Mouse (Mus musculus): ENCODE results near the gene Ext2. TPM values are rescaled to one million over a fixed set of nuclear protein-coding genes. Genes with fewer than 3 reads are reported as not detected.
A peak's percentile ranks its signal among the peaks of the same experiment; 100 is the strongest.

Ext2 gene
- polyA plus RNA-seq, 1 experiment from 2014 or later, result 126 TPM

- 78% methylated on average over 4 of the region's 4 CpGs for WGBS
Measured at GRCm38 (mm10) chr2:93749709-93750108, 72.7 kb downstream of the Ext2 start.

GRCm38 (mm10) chr2:93747538-93748126, 74.7 kb downstream of the Ext2 start:
- H3K9me3 ChIP-seq (ENCODE audit: low read length), result no peaks in the 10 kb centered on the region
- WGBS, result 89% methylated on average over 5 of the region's 5 CpGs
- no peaks in the 10 kb centered on the region for H3K36me3 ChIP-seq (ENCODE audit: insufficient read depth, low read length)
- peaks cover 20% of the 10 kb centered on the region for H3K4me1 ChIP-seq (ENCODE audit: insufficient read depth, low read length)
- no peaks in the 10 kb centered on the region for H3K27me3 ChIP-seq (ENCODE audit: insufficient read depth, low read length)
- peak; percentile 46; the same call in 1 of the 2 replicates for ATAC-seq (ENCODE audit: low FRiP score, low TSS enrichment)
- no peak overlapping the region for H3K4me2 ChIP-seq (replicated peaks; ENCODE audit: low read depth, low read length)
- no peak overlapping the region for H3K27ac ChIP-seq (ENCODE audit: low read length)
- no peak overlapping the region for H3K4me3 ChIP-seq (ENCODE audit: low read length)
- H3K9ac ChIP-seq (replicated peaks; ENCODE audit: low read length), result no peak overlapping the region

More at GRCm38 (mm10) chr2:93749709-93750108, 72.7 kb downstream of the Ext2 start:
- no peak overlapping the region for H3K9ac ChIP-seq (replicated peaks; ENCODE audit: low read length)
- H3K4me3 ChIP-seq (ENCODE audit: low read length), result no peak overlapping the region
- no peaks in the 10 kb centered on the region for H3K9me3 ChIP-seq (ENCODE audit: low read length)
- H3K36me3 ChIP-seq (ENCODE audit: insufficient read depth, low read length), result no peaks in the 10 kb centered on the region
- no peak overlapping the region for H3K4me2 ChIP-seq (replicated peaks; ENCODE audit: low read depth, low read length)
- peaks cover 14% of the 10 kb centered on the region for H3K4me1 ChIP-seq (ENCODE audit: insufficient read depth, low read length)
- no peak overlapping the region for H3K27ac ChIP-seq (ENCODE audit: low read length)
- H3K27me3 ChIP-seq (ENCODE audit: insufficient read depth, low read length), result no peaks in the 10 kb centered on the region
- ATAC-seq (ENCODE audit: low FRiP score, low TSS enrichment), result no peak

- Histone ChIP-seq H3K27me3 (ENCODE audit: insufficient read depth, low read length) (no peaks in the 10 kb centered on the region), H3K27ac (ENCODE audit: low read length) (no peak overlapping the region), H3K4me2 (replicated peaks; ENCODE audit: low read depth, low read length) (no peak overlapping the region), H3K4me1 (ENCODE audit: insufficient read depth, low read length) (peaks cover 20% of the 10 kb centered on the region), H3K4me3 (ENCODE audit: low read length) (no peak overlapping the region), H3K9me3 (ENCODE audit: low read length) (no peaks in the 10 kb centered on the region), H3K36me3 (ENCODE audit: insufficient read depth, low read length) (no peaks in the 10 kb centered on the region), H3K9ac (replicated peaks; ENCODE audit: low read length) (no peak overlapping the region)
- 78% methylated on average over 4 of the region's 4 CpGs for WGBS
- no peak for ATAC-seq (ENCODE audit: low FRiP score, low TSS enrichment)
Measured at GRCm38 (mm10) chr2:93746620-93747019, 75.7 kb downstream of the Ext2 start.

GRCm38 (mm10) chr2:93746162-93746561, 76.2 kb downstream of the Ext2 start:
- H3K27me3 ChIP-seq (ENCODE audit: insufficient read depth, low read length), result no peaks in the 10 kb centered on the region
- no peaks in the 10 kb centered on the region for H3K9me3 ChIP-seq (ENCODE audit: low read length)
- peaks cover 20% of the 10 kb centered on the region for H3K4me1 ChIP-seq (ENCODE audit: insufficient read depth, low read length)
- no peak overlapping the region for H3K4me3 ChIP-seq (ENCODE audit: low read length)
- H3K36me3 ChIP-seq (ENCODE audit: insufficient read depth, low read length), result no peaks in the 10 kb centered on the region
- H3K27ac ChIP-seq (ENCODE audit: low read length), result no peak overlapping the region
- no peak overlapping the region for H3K9ac ChIP-seq (replicated peaks; ENCODE audit: low read length)
- 69% methylated on average over 5 of the region's 5 CpGs for WGBS
- H3K4me2 ChIP-seq (replicated peaks; ENCODE audit: low read depth, low read length), result no peak overlapping the region
- ATAC-seq (ENCODE audit: low FRiP score, low TSS enrichment), result no peak

GRCm38 (mm10) chr2:93745741-93746140, 76.6 kb downstream of the Ext2 start:
- 66% methylated on average over 9 of the region's 9 CpGs for WGBS
- H3K27ac ChIP-seq (ENCODE audit: low read length), result no peak overlapping the region

GRCm38 (mm10) chr2:93744346-93745229, 77.8 kb downstream of the Ext2 start:
- 41% methylated on average over 11 of the region's 11 CpGs for WGBS
- Histone ChIP-seq H3K4me3 (ENCODE audit: low read length) (no peak overlapping the region), H3K36me3 (ENCODE audit: insufficient read depth, low read length) (no peaks in the 10 kb centered on the region), H3K4me2 (replicated peaks; ENCODE audit: low read depth, low read length) (no peak overlapping the region), H3K27ac (ENCODE audit: low read length) (no peak overlapping the region), H3K4me1 (ENCODE audit: insufficient read depth, low read length) (peaks cover 20% of the 10 kb centered on the region), H3K27me3 (ENCODE audit: insufficient read depth, low read length) (no peaks in the 10 kb centered on the region), H3K9ac (replicated peaks; ENCODE audit: low read length) (no peak overlapping the region), H3K9me3 (ENCODE audit: low read length) (no peaks in the 10 kb centered on the region)
- ATAC-seq (ENCODE audit: low FRiP score, low TSS enrichment), result no peak; the same call in 1 of the 2 replicates

More at GRCm38 (mm10) chr2:93745741-93746140, 76.6 kb downstream of the Ext2 start:
- ATAC-seq (ENCODE audit: low FRiP score, low TSS enrichment), result no peak
- H3K9me3 ChIP-seq (ENCODE audit: low read length), result no peaks in the 10 kb centered on the region
- H3K27me3 ChIP-seq (ENCODE audit: insufficient read depth, low read length), result no peaks in the 10 kb centered on the region
- no peaks in the 10 kb centered on the region for H3K36me3 ChIP-seq (ENCODE audit: insufficient read depth, low read length)
- no peak overlapping the region for H3K4me3 ChIP-seq (ENCODE audit: low read length)
- H3K4me1 ChIP-seq (ENCODE audit: insufficient read depth, low read length), result peaks cover 20% of the 10 kb centered on the region
- H3K9ac ChIP-seq (replicated peaks; ENCODE audit: low read length), result no peak overlapping the region
- no peak overlapping the region for H3K4me2 ChIP-seq (replicated peaks; ENCODE audit: low read depth, low read length)

GRCm38 (mm10) chr2:93741700-93742099, 80.7 kb downstream of the Ext2 start:
- ATAC-seq (ENCODE audit: low FRiP score, low TSS enrichment), result no peak
- Histone ChIP-seq H3K4me1 (ENCODE audit: insufficient read depth, low read length) (peaks cover 20% of the 10 kb centered on the region), H3K4me3 (ENCODE audit: low read length) (no peak overlapping the region), H3K27me3 (ENCODE audit: insufficient read depth, low read length) (no peaks in the 10 kb centered on the region), H3K9me3 (ENCODE audit: low read length) (no peaks in the 10 kb centered on the region), H3K4me2 (replicated peaks; ENCODE audit: low read depth, low read length) (no peak overlapping the region), H3K27ac (ENCODE audit: low read length) (no peak overlapping the region), H3K9ac (replicated peaks; ENCODE audit: low read length) (no peak overlapping the region), H3K36me3 (ENCODE audit: insufficient read depth, low read length) (no peaks in the 10 kb centered on the region)
- 85% methylated on average over 7 of the region's 7 CpGs for WGBS

GRCm38 (mm10) chr2:93739044-93739569, 83.3 kb downstream of the Ext2 start:
- Histone ChIP-seq H3K36me3 (ENCODE audit: insufficient read depth, low read length) (no peaks in the 10 kb centered on the region), H3K27me3 (ENCODE audit: insufficient read depth, low read length) (no peaks in the 10 kb centered on the region), H3K27ac (ENCODE audit: low read length) (no peak overlapping the region), H3K4me1 (ENCODE audit: insufficient read depth, low read length) (0 out of 2 replicates have a peak, but pooled peaks cover under 1% of the 10 kb centered on the region), H3K9ac (replicated peaks; ENCODE audit: low read length) (no peak overlapping the region), H3K4me3 (ENCODE audit: low read length) (no peak overlapping the region), H3K9me3 (ENCODE audit: low read length) (no peaks in the 10 kb centered on the region), H3K4me2 (replicated peaks; ENCODE audit: low read depth, low read length) (no peak overlapping the region)
- no peak for ATAC-seq (ENCODE audit: low FRiP score, low TSS enrichment)
- 39% methylated on average over 5 of the region's 5 CpGs for WGBS

- Histone ChIP-seq H3K4me3 (ENCODE audit: low read length) (no peak overlapping the region), H3K4me1 (ENCODE audit: insufficient read depth, low read length) (no peaks in the 10 kb centered on the region), H3K36me3 (ENCODE audit: insufficient read depth, low read length) (no peaks in the 10 kb centered on the region), H3K27ac (ENCODE audit: low read length) (no peak overlapping the region), H3K9me3 (ENCODE audit: low read length) (no peaks in the 10 kb centered on the region), H3K9ac (replicated peaks; ENCODE audit: low read length) (no peak overlapping the region), H3K27me3 (ENCODE audit: insufficient read depth, low read length) (no peaks in the 10 kb centered on the region), H3K4me2 (replicated peaks; ENCODE audit: low read depth, low read length) (no peak overlapping the region)
- 85% methylated on average over 8 of the region's 8 CpGs for whole genome bisulfite sequencing
- no peak for ATAC-seq (ENCODE audit: low FRiP score, low TSS enrichment)
Measured at GRCm38 (mm10) chr2:93737146-93737545, 85.2 kb downstream of the Ext2 start.

- H3K4me1 ChIP-seq (ENCODE audit: insufficient read depth, low read length), result no peaks in the 10 kb centered on the region
- H3K4me2 ChIP-seq (replicated peaks; ENCODE audit: low read depth, low read length), result no peak overlapping the region
- no peaks in the 10 kb centered on the region for H3K9me3 ChIP-seq (ENCODE audit: low read length)
- H3K27me3 ChIP-seq (ENCODE audit: insufficient read depth, low read length), result no peaks in the 10 kb centered on the region
- H3K27ac ChIP-seq (ENCODE audit: low read length), result no peak overlapping the region
- no peak overlapping the region for H3K9ac ChIP-seq (replicated peaks; ENCODE audit: low read length)
- 72% methylated on average over 7 of the region's 7 CpGs for WGBS
- no peak for ATAC-seq (ENCODE audit: low FRiP score, low TSS enrichment)
- peaks cover 6% of the 10 kb centered on the region for H3K36me3 ChIP-seq (ENCODE audit: insufficient read depth, low read length)
- H3K4me3 ChIP-seq (ENCODE audit: low read length), result no peak overlapping the region
Measured at GRCm38 (mm10) chr2:93732658-93733057, 89.7 kb downstream of the Ext2 start.
